Mouse (Mus musculus) limb, embryonic 12.5 days (tissue): ENCODE results near the gene Psenen. TPM values are rescaled to one million over a fixed set of nuclear protein-coding genes. Genes with fewer than 3 reads are reported as not detected.

Experiments
- ATAC-seq: fragments of 200-750 bp; cut with Nextera tagmentation; 2 replicates; pipeline ENCODE4 v1.8.0; 2017; ENCODE audit warnings: low read depth, moderate TSS enrichment; ENCODE audit not compliant: insufficient number of reproducible peaks, insufficient read depth, low FRiP score, low TSS enrichment
- H3K27ac ChIP-seq: fragments of 300-500 bp; sonication (generic); 2 replicates; pipeline ENCODE4 v1.5.1; 2016; ENCODE audit warnings: mild to moderate bottlenecking, moderate library complexity
- H3K27me3 ChIP-seq: fragments of 300-500 bp; sonication (generic); 2 replicates; pipeline ENCODE4 v1.6.1; 2016; ENCODE audit warnings: mild to moderate bottlenecking, moderate library complexity
- H3K36me3 ChIP-seq: fragments of 300-500 bp; sonication (generic); 2 replicates; pipeline ENCODE4 v1.6.1; 2016; ENCODE audit warnings: mild to moderate bottlenecking, moderate library complexity
- H3K4me1 ChIP-seq: fragments of 300-500 bp; sonication (generic); replicated peaks from 2 replicates; pipeline ENCODE4 v1.6.1; 2016
- H3K4me2 ChIP-seq: fragments of 300-500 bp; sonication (generic); 2 replicates; pipeline ENCODE4 v1.6.1; 2016; ENCODE audit warnings: mild to moderate bottlenecking, moderate library complexity
- H3K4me3 ChIP-seq: fragments of 300-500 bp; sonication (generic); replicated peaks from 2 replicates; pipeline ENCODE4 v1.5.1; 2016; ENCODE audit warnings: mild to moderate bottlenecking
- H3K9ac ChIP-seq: fragments of 300-500 bp; sonication (generic); replicated peaks from 2 replicates; pipeline ENCODE4 v1.6.1; 2016; ENCODE audit warnings: mild to moderate bottlenecking, moderate library complexity
- H3K9me3 ChIP-seq: fragments of 300-500 bp; sonication (generic); 2 replicates; pipeline ENCODE4 v1.6.1; 2016; ENCODE audit warnings: mild to moderate bottlenecking, moderate library complexity
- WGBS: fragments of 180-500 bp; shearing (Covaris S2); methylation state at CpG from one replicate; pipeline ENCODE4 v1.1.7; 2016; 5-methylcytosine and 5-hydroxymethylcytosine counted together
- microRNA-seq: library from miRNA; unstranded; fragments of <30 nt; microRNA quantifications from one replicate; pipeline ENCODE4, GENCODE M21; 2017
- polyA plus RNA-seq: library from polyadenylated mRNA; unstranded; fragments of >200 nt; fragmentation: Nextera tagmentation; extraction: Ambion mirVana; gene quantifications from 2 replicates; pipeline ENCODE4 v1.2.1, GENCODE M21; 2016

The Psenen gene
- polyA plus RNA-seq, 1 experiment from 2014 or later: 136 TPM

DNA sequence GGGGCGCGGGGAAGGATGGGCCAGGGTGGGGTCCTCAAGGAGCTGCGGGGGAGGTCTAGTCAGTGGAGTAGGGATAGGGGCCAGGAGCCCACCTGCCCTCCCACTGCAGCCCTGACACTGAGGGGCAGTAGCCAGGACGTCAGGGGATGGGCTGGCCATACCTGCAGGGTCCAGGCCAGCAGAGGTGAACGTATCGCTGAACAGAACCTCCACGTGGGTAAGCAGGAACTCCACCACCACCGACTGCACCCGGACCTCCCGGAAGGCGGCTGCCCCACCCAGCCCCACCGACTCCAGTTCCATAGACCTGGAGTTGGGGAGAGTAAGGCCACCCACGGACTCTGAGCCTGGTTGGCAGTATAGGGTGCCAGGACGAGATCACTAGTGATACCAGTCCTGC lies 36.4 kb downstream of the Psenen start:
- H3K4me3 ChIP-seq: no peak overlapping the region
- H3K4me1 ChIP-seq: peaks cover 14% of the 10 kb centered on the region
- no peaks in the 10 kb centered on the region for H3K27me3 ChIP-seq
- H3K27ac ChIP-seq: no peak overlapping the region
- no peaks in the 10 kb centered on the region for H3K9me3 ChIP-seq
- H3K4me2 ChIP-seq: 0 out of 2 replicates have a peak overlapping the region, but pooled peaks have one; percentile 32
- no peak for ATAC-seq
- peak overlapping the region; percentile 48; the same call in 1 of the 2 replicates for H3K9ac ChIP-seq
- WGBS: 84% methylated on average over 14 of the region's 14 CpGs
- peaks cover 95% of the 10 kb centered on the region for H3K36me3 ChIP-seq

DNA sequence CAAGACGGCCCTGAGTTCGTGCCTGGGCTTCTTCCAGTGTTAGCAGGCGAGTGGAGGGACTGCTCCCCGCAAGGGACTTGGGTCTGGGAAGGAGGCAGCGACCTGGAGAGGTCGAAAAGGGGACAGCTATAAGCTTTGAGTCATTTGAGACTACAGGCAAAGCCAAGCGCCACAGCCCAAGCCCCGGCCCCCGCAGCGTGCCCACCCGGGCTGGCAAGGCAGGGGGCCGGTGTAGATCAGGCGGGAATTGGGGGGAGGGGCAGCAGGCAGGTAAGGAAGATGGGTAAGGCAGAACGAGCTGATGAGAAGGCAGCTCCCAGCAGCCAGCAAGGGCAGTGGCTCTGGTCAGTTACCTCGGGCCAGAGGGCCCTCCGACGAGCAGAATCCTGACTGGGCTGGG lies 37.0 kb downstream of the Psenen start:
- no peak for ATAC-seq
- H3K4me1 ChIP-seq: peaks cover 14% of the 10 kb centered on the region
- H3K27ac ChIP-seq: no peak overlapping the region
- H3K9ac ChIP-seq: peak overlapping the region; percentile 48
- H3K4me2 ChIP-seq: peak overlapping the region; percentile 32
- H3K27me3 ChIP-seq: no peaks in the 10 kb centered on the region
- H3K9me3 ChIP-seq: no peaks in the 10 kb centered on the region
- H3K4me3 ChIP-seq: 0 out of 2 replicates have a peak overlapping the region, but pooled peaks have one; percentile 13
- H3K36me3 ChIP-seq: peaks cover 89% of the 10 kb centered on the region
- WGBS: 21% methylated on average over 17 of the region's 17 CpGs

DNA sequence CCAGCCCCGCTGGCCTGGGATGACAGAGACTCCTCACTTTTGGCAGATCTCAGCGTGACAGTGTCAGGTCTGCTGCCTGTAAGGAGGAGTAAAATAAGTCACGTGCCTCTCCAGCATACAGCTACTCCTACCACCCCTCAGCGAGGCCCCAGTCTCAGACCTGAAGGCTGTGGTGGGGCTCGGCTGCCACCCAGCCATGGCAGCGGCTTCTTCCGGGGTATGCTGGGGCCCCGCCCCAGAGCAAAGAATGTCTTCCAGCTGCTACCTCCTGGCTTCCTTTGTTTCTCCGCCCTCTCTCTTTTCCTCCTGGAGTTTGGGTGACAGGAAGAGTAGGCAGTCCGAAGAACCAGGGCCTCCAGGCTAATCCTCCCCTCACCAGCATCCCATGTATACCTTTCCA lies 37.5 kb downstream of the Psenen start:
- H3K36me3 ChIP-seq: peaks cover 85% of the 10 kb centered on the region
- H3K4me2 ChIP-seq: peak overlapping the region; percentile 32
- 24% methylated on average over 10 of the region's 10 CpGs for WGBS
- H3K4me3 ChIP-seq: 0 out of 2 replicates have a peak overlapping the region, but pooled peaks have one; percentile 13
- peak overlapping the region; percentile 12; the same call in 1 of the 2 replicates for H3K27ac ChIP-seq
- no peak for ATAC-seq
- H3K4me1 ChIP-seq: peaks cover 14% of the 10 kb centered on the region
- H3K9ac ChIP-seq: 0 out of 2 replicates have a peak overlapping the region, but pooled peaks have one; percentile 48
- no peaks in the 10 kb centered on the region for H3K27me3 ChIP-seq
- H3K9me3 ChIP-seq: no peaks in the 10 kb centered on the region

DNA sequence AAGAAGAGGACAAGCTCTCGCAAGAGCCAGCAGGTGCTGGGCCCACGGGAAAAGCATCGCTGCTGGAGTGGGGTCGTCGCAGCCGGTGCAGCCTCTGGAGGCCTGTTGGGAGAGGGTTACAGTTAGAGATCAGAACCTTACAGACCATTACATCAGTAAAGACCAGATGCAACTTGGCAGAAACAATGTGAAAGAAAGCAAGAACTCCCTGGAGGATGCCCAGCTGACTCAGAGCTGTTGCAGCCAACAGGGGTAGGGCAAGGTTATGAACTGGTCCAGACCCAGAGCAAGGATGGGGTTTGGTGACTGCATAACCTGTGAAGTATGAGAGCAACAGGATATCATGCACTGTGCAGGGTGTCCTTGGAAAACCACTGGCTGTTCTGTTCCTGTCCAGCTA lies 38.9 kb downstream of the Psenen start:
- Histone ChIP-seq H3K9ac (no peak overlapping the region), H3K27me3 (no peaks in the 10 kb centered on the region), H3K36me3 (peaks cover 70% of the 10 kb centered on the region), H3K4me2 (no peak overlapping the region), H3K27ac (no peak overlapping the region), H3K4me3 (no peak overlapping the region), H3K4me1 (peaks cover 14% of the 10 kb centered on the region), H3K9me3 (no peaks in the 10 kb centered on the region)
- 80% methylated on average over 6 of the region's 6 CpGs for WGBS
- ATAC-seq: no peak

DNA sequence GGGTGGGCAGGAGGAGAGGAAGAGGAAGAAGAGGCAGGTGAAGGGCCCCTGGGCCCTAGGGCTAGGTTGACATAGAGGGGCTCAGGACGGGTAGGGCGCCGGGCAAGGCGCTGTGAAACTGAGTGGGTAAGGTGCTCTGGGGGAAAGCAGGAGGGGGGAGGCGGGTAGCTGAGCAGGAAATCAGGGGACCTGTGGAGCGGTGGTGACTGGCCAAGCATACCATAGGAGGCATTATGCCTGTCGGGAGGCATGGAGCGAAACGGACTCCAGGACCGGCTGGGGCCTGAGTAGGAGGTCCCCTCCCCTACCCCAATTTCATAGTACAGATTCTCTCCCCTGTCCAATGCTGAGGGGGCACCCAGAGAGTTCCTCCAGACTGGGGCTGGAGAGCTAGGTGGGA lies 40.6 kb downstream of the Psenen start:
- H3K4me1 ChIP-seq: peaks cover 14% of the 10 kb centered on the region
- 78% methylated on average over 9 of the region's 10 CpGs for WGBS
- H3K9me3 ChIP-seq: no peaks in the 10 kb centered on the region
- no peaks in the 10 kb centered on the region for H3K27me3 ChIP-seq
- no peak overlapping the region for H3K4me2 ChIP-seq
- no peak overlapping the region for H3K27ac ChIP-seq
- ATAC-seq: no peak
- no peak overlapping the region for H3K4me3 ChIP-seq
- H3K9ac ChIP-seq: no peak overlapping the region
- H3K36me3 ChIP-seq: peaks cover 54% of the 10 kb centered on the region

DNA sequence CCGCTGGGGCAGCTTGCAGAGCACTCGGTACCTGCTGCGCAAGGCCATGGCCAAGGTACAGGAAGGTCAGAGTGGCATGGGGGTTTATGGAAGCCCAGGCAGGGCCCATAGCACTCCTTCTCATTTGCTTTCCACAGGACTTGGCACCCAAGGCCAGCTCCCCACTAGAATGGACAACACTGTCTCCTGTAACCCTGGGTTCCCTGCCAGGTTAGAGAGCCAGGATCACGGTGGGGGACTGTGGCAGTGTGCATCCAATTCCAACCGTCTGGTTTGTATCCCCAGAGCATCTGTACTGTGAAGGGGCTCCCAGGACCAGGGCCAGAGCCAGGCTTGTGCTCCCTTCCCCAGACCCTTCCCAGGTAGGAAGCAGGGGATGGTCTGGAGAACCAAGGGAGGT lies 42.6 kb downstream of the Psenen start:
- H3K27me3 ChIP-seq: no peaks in the 10 kb centered on the region
- no peak overlapping the region for H3K9ac ChIP-seq
- 79% methylated on average over 5 of the region's 5 CpGs for WGBS
- no peaks in the 10 kb centered on the region for H3K9me3 ChIP-seq
- H3K4me3 ChIP-seq: no peak overlapping the region
- ATAC-seq: no peak
- 0 out of 2 replicates have a peak, but pooled peaks cover 2% of the 10 kb centered on the region for H3K4me1 ChIP-seq
- H3K27ac ChIP-seq: no peak overlapping the region
- H3K36me3 ChIP-seq: peaks cover 34% of the 10 kb centered on the region
- H3K4me2 ChIP-seq: no peak overlapping the region

DNA sequence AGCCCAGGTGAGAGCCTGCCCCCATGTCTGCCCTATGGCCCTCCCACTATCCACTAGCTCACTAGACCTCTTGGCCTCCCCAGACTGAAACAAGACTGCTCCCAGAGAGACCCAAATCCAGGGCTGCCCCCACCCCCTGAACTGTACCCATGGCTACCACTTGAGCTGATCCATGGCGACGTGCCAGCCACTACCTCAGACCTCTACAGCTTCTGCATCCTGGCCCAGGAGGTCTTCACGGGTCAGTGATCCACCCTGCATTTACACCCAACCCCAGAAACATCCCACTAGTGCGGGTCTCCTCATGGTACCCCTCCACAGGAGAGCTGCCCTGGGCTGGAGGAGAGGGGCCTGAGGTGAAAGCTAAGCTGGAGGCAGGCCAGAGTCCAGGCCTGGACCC lies 43.0 kb downstream of the Psenen start:
- Histone ChIP-seq H3K4me2 (no peak overlapping the region), H3K4me3 (no peak overlapping the region), H3K27me3 (no peaks in the 10 kb centered on the region), H3K9me3 (no peaks in the 10 kb centered on the region), H3K36me3 (peaks cover 29% of the 10 kb centered on the region), H3K9ac (no peak overlapping the region), H3K27ac (no peak overlapping the region), H3K4me1 (no peaks in the 10 kb centered on the region)
- 89% methylated on average over 4 of the region's 4 CpGs for WGBS
- 0 out of 2 replicates have a peak, but pooled peaks have one; percentile 32 for ATAC-seq

DNA sequence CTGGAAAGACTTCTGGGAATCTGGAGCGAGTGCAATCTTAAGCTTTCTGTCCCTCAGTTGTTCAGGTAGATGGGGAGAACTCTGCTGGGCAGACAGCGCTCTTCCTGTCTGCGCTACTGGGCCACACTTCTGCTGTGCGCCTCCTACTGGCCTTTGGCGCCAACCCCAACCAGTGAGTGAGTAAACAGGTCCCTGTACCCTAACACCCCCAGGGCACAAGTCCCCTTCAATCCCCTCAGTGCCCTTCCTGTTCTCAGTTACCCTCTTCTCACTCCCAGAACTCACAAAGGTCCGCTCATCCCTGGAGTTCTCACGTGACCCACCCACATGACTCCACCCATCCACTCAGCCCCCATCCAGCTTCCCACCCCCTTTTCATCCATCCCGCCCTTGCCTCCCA lies 45.1 kb downstream of the Psenen start:
- Histone ChIP-seq H3K9ac (no peak overlapping the region), H3K36me3 (peaks cover 9% of the 10 kb centered on the region), H3K27me3 (no peaks in the 10 kb centered on the region), H3K9me3 (no peaks in the 10 kb centered on the region), H3K27ac (no peak overlapping the region), H3K4me3 (no peak overlapping the region), H3K4me1 (no peaks in the 10 kb centered on the region), H3K4me2 (no peak overlapping the region)
- no peak for ATAC-seq
- WGBS: 40% methylated on average over 8 of the region's 8 CpGs

DNA sequence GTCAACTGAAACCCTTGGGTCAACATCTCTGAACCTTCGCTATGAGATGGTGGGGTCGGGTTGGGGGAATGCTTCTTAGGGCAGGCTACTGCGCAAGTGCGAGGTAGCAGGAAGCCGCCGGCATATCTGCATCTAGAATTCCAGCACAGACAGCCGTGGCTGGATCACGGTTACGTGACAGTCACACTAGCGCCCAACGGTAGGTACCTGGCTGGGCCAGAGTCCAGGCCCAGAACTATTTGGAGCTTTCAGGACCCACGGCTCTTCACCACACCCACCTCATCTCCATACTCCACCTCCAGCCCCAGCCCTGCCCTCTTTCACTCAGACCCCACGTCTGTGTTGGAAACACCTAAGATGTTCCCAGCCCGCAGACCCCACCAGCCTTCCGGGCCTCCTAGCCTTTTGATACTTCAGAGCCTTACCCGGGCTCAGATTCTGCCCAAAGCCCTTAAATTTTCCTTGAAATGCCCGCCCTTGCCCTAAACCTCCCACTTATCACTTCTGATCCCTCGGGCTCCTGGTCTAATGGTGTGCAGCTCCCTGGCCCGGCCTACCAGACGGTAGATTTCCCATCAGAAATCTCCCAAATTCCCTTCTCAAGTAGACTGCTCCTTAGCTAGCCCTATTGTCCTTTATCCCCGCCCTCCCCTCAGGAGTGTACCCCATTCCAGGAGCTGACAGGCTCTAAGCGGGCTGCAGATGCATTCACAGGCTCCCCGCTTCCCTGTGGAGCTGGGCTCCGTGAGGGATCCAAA lies 48.2 kb downstream of the Psenen start:
- WGBS: 54% methylated on average over 24 of the region's 24 CpGs

More for the DNA sequence above, 48.2 kb downstream of the Psenen start:
- Histone ChIP-seq H3K9ac (no peak overlapping the region), H3K27ac (no peak overlapping the region), H3K4me3 (no peak overlapping the region), H3K4me2 (no peak overlapping the region), H3K4me1 (no peaks in the 10 kb centered on the region), H3K9me3 (no peaks in the 10 kb centered on the region), H3K27me3 (no peaks in the 10 kb centered on the region), H3K36me3 (no peaks in the 10 kb centered on the region)
- ATAC-seq: no peak

Small RNA genes lying within 50 kb of the gene (microRNA-seq; reads per million reads assigned to microRNA genes)
- gene Gm38670: 1.9 reads per million
- not detected for gene Mir3569

Other genes starting within 250 kb of the Psenen start
- 84.6 and 98.6 TPM in 2 replicates for gene Syne4, start 248.8 kb downstream of the Psenen start, polyA plus RNA-seq
- gene E130208F15Rik, start 241.9 kb downstream of the Psenen start, polyA plus RNA-seq: 0.97 and 5.0 TPM in 2 replicates
- gene Sdhaf1, start 239.7 kb downstream of the Psenen start, polyA plus RNA-seq: 20.7 and 23.6 TPM in 2 replicates
- 6.2 and 6.6 TPM in 2 replicates for gene Lrfn3, start 200.9 kb downstream of the Psenen start, polyA plus RNA-seq
- 14.1 and 19.6 TPM in 2 replicates for gene Tyrobp, start 149.9 kb downstream of the Psenen start, polyA plus RNA-seq
- 0.77 TPM in 1 of 2 replicates, not detected in the other for gene Hcst, start 143.8 kb downstream of the Psenen start, polyA plus RNA-seq
- 1.2 and 1.3 TPM in 2 replicates for gene Nfkbid, start 141.9 kb downstream of the Psenen start, polyA plus RNA-seq
- gene Aplp1, start 118.1 kb downstream of the Psenen start, polyA plus RNA-seq: 32.5 and 33.9 TPM in 2 replicates
- gene Kirrel2, start 105.9 kb downstream of the Psenen start, polyA plus RNA-seq: 0.29 and 0.65 TPM in 2 replicates
- 0.10 TPM in 1 of 2 replicates, not detected in the other for gene Nphs1, start 105.3 kb downstream of the Psenen start, polyA plus RNA-seq
- not detected in 2 replicates for gene Prodh2, start 70.0 kb downstream of the Psenen start, polyA plus RNA-seq
- gene Arhgap33, start 28.6 kb downstream of the Psenen start, polyA plus RNA-seq: 15.1 and 17.7 TPM in 2 replicates
- gene Hspb6, start 11.4 kb downstream of the Psenen start, polyA plus RNA-seq: 9.5 and 10.9 TPM in 2 replicates
- gene Proser3, start 11.3 kb downstream of the Psenen start, polyA plus RNA-seq: 15.3 and 16.0 TPM in 2 replicates
- 45.4 and 51.5 TPM in 2 replicates for gene Lin37, start 3.8 kb downstream of the Psenen start, polyA plus RNA-seq
- 87.8 and 89.9 TPM in 2 replicates for gene U2af1l4, start 326 bp downstream of the Psenen start, polyA plus RNA-seq
- gene Gm49396, start 283 bp downstream of the Psenen start, polyA plus RNA-seq: 16.3 and 18.5 TPM in 2 replicates
- gene Igflr1, start 1.8 kb upstream of the Psenen start, polyA plus RNA-seq: 3.2 and 4.1 TPM in 2 replicates
- gene Kmt2b, start 25.1 kb upstream of the Psenen start, polyA plus RNA-seq: 11.0 and 12.1 TPM in 2 replicates
- 0.25 and 0.38 TPM in 2 replicates for gene Zbtb32, start 35.3 kb upstream of the Psenen start, polyA plus RNA-seq
- gene Upk1a, start 49.2 kb upstream of the Psenen start, polyA plus RNA-seq: 1.4 and 2.0 TPM in 2 replicates
- gene Cox6b1, start 62.5 kb upstream of the Psenen start, polyA plus RNA-seq: 783 and 848 TPM in 2 replicates
- not detected in 2 replicates for gene Etv2, start 72.2 kb upstream of the Psenen start, polyA plus RNA-seq
- gene Rbm42, start 86.7 kb upstream of the Psenen start, polyA plus RNA-seq: 150 and 155 TPM in 2 replicates
- 64.3 and 70.0 TPM in 2 replicates for gene Haus5, start 101.4 kb upstream of the Psenen start, polyA plus RNA-seq
- not detected in 2 replicates for gene Pmis2, start 108.0 kb upstream of the Psenen start, polyA plus RNA-seq
- gene 2200002J24Rik, start 135.3 kb upstream of the Psenen start, polyA plus RNA-seq: not detected in 2 replicates
- gene Atp4a, start 148.6 kb upstream of the Psenen start, polyA plus RNA-seq: 0.50 and 0.60 TPM in 2 replicates
- 158 and 162 TPM in 2 replicates for gene Tmem147, start 165.9 kb upstream of the Psenen start, polyA plus RNA-seq
- 0.51 and 0.71 TPM in 2 replicates for gene Gapdhs, start 180.1 kb upstream of the Psenen start, polyA plus RNA-seq
- 1.7 and 2.3 TPM in 2 replicates for gene Sbsn, start 187.8 kb upstream of the Psenen start, polyA plus RNA-seq
- not detected in 2 replicates for gene Dmkn, start 200.1 kb upstream of the Psenen start, polyA plus RNA-seq
- not detected in 2 replicates for gene Krtdap, start 224.3 kb upstream of the Psenen start, polyA plus RNA-seq